Comparison of ENCODE assay signal across 22 mouse cellular contexts in the genomic region with DNA sequence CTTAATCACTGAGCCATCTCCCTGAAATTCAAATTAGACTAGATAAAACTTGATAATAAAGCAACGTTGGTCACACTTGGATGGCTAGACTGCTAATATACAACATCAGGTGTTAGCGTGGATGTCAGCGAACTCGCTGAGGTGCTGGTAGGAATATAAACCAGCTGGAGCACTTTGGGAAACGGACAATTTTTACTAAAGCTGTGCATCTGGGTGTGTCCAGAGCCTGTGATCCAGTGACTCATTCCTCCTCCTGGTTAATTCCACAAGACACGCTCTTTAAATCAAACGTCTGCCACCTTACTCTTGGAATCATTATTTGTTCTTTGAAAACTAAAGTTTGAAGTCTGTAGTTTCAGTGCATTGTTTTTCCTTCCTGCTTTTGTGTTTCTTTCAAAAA. TPM values are rescaled to one million over a fixed set of nuclear protein-coding genes. Genes with fewer than 3 reads are reported as not detected.
DNase-seq lines count a peak whose midpoint lies in the region; ATAC-seq and TF ChIP-seq lines count a peak whose summit lies in the region.
"Had no signal": no experiment of that assay in that cellular context is flagged by ENCODE, and none has a peak within 500 bp of the region (broad histone marks: within the 10 kb centered on the region; RNA-seq: fewer than 3 reads in every experiment).

No protein-coding gene starts in this region.

- H3K27ac ChIP-seq in layer of hippocampus, adult 2 months = peak overlapping the region; percentile 39; the same call in 1 of the 2 replicates
- peak overlapping the region; percentile 66 for H3K27ac ChIP-seq in olfactory bulb, adult 2 months (ENCODE audit: insufficient read depth, low read depth, low read length)
- H3K27ac ChIP-seq in midbrain, embryonic 10.5 days (replicated peaks) = no peak overlapping the region
- H3K27ac ChIP-seq: forebrain, embryonic 10.5 days; forebrain, embryonic 13.5 days; heart, embryonic 15.5 days; hindbrain, embryonic 14.5 days; hindbrain, postnatal 0 days had no signal

- H3K4me1 ChIP-seq in olfactory bulb, adult 2 months (ENCODE audit: control insufficient read depth, insufficient read depth, low read length) = peaks cover 19% of the 10 kb centered on the region
- H3K4me1 ChIP-seq in midbrain, embryonic 10.5 days = peaks cover 12% of the 10 kb centered on the region

- H3K4me3 ChIP-seq in layer of hippocampus, adult 2 months = no peak overlapping the region
- no peak overlapping the region for H3K4me3 ChIP-seq in olfactory bulb, adult 2 months (ENCODE audit: insufficient read depth, low read depth, low read length)
- H3K4me3 ChIP-seq in midbrain, embryonic 10.5 days = no peak overlapping the region
- H3K4me3 ChIP-seq: forebrain, embryonic 10.5 days; forebrain, embryonic 13.5 days; heart, embryonic 12.5 days; heart, embryonic 15.5 days had no signal

- H3K27me3 ChIP-seq in Patski = no peaks in the 10 kb centered on the region
- no peaks in the 10 kb centered on the region for H3K27me3 ChIP-seq in midbrain, embryonic 10.5 days (ENCODE audit: low read depth, poor library complexity, severe bottlenecking)
- H3K27me3 ChIP-seq: forebrain, embryonic 13.5 days; heart, embryonic 12.5 days; heart, embryonic 15.5 days had no signal

- in situ Hi-C loops in Patski (cut with MboI; ENCODE audit: low pct_unique_long_range_greater_than_20kb) = no loop called here

- peak; percentile 39 for ATAC-seq in Patski
- ATAC-seq: CD4-positive, CD25-positive, alpha-beta regulatory T cell, adult 4 months; forebrain, embryonic 13.5 days; forebrain, embryonic 16.5 days; hindbrain, postnatal 0 days; inflammation-experienced regulatory T-cells, adult 6 months had no signal

- H3K9me3 ChIP-seq in midbrain, embryonic 10.5 days (replicated peaks) = no peaks in the 10 kb centered on the region
- H3K9me3 ChIP-seq: forebrain, embryonic 10.5 days; forebrain, embryonic 13.5 days; heart, embryonic 12.5 days; heart, embryonic 15.5 days had no signal

- H3K36me3 ChIP-seq in midbrain, embryonic 10.5 days = no peaks in the 10 kb centered on the region; the same call in 1 of the 2 replicates
- H3K36me3 ChIP-seq: heart, embryonic 12.5 days; heart, embryonic 15.5 days had no signal

- POLR2A ChIA-PET in Patski (lab: Charles Lee) = no interaction called here

- 38% methylated on average over 7 of the region's 7 CpGs for WGBS in olfactory bulb, adult 2 months
- WGBS in midbrain, embryonic 10.5 days = 89% methylated on average over 7 of the region's 7 CpGs

- CTCF ChIA-PET in Patski (lab: Charles Lee) = interaction anchor here (1.1 kb wide), 1 partner anchor 9 kb away, joined by 3 read pairs; no protein-coding TSS in a partner anchor

- TF ChIP-seq CTCF in layer of hippocampus, adult 2 months (conservative IDR thresholded peaks at IDR 0.05) = no peak
- no peak for TF ChIP-seq CTCF in Patski (IDR thresholded peaks at IDR 0.05)
- no peak for TF ChIP-seq CTCF in olfactory bulb, adult 2 months (IDR thresholded peaks at IDR 0.05; ENCODE audit: insufficient read depth, low read depth, low read length)

- no peak for DNase-seq in layer of hippocampus, adult 2 months (ENCODE audit: low spot score in 2 of 2)
- DNase-seq in layer of hippocampus, postnatal 25 days (ENCODE audit: extremely low spot score in 1 of 2, low spot score in 1 of 2) = no peak
- DNase-seq in 3T3-L1 (ENCODE audit: low read depth, low spot score) (peak; percentile 30), Patski (ENCODE audit: low read depth, low spot score) (no peak)
- no peak for DNase-seq in adrenal gland, adult (ENCODE audit: inconsistent age in 2 of 2, low spot score in 1 of 2)
- DNase-seq in midbrain, embryonic 10.5 days (ENCODE audit: low spot score) = no peak
- DNase-seq: adrenal gland, adult 8-10 months; adrenal gland, postnatal 25 days; gastrocnemius, postnatal 25 days; heart, adult 18-20 months; heart, postnatal 10 days; heart, postnatal 4 days had no signal

- TF ChIP-seq POLR2A in olfactory bulb, adult 2 months (IDR thresholded peaks at IDR 0.05; ENCODE audit: insufficient read depth, low read depth, low read length) = no peak

RNA-seq across cellular contexts. Expression of a gene that starts 23.5 kb away (rescaled TPM):
- total RNA-seq in layer of hippocampus, adult 2 months (2021) = 100 to 1,000 TPM; 412 to 418 TPM
- 100 to 1,000 TPM; 394 to 449 TPM for total RNA-seq in layer of hippocampus, postnatal 25 days (2021)
- 12.8 TPM for polyA plus RNA-seq in Patski (2021)
- not detected in 2 replicates for polyA plus RNA-seq in olfactory bulb, adult 2 months (2012; ENCODE audit: insufficient read depth, insufficient read length, low replicate concordance, missing spikeins)
- 52.9 and 61.0 TPM in 2 replicates for polyA plus RNA-seq in midbrain, embryonic 10.5 days (2016; fragmentation: Nextera tagmentation; extraction: Ambion mirVana)

RNA-seq across cellular contexts. Expression of a gene that starts 23.7 kb away (rescaled TPM):
- total RNA-seq in layer of hippocampus, adult 2 months (2021) = 10 to 100 TPM; 67.1 to 73.9 TPM
- total RNA-seq in layer of hippocampus, postnatal 25 days (2021) = 10 to 100 TPM; 48.4 to 66.4 TPM
- polyA plus RNA-seq in Patski (2021) = 28.1 TPM
- polyA plus RNA-seq in olfactory bulb, adult 2 months (2012; ENCODE audit: insufficient read depth, insufficient read length, low replicate concordance, missing spikeins) = not detected in 2 replicates
- 34.1 and 34.8 TPM in 2 replicates for polyA plus RNA-seq in midbrain, embryonic 10.5 days (2016; fragmentation: Nextera tagmentation; extraction: Ambion mirVana)

Comparison
In these comparisons a context has a peak if more than half of its experiments do, and no peak if none do; other contexts are left out.
1. RNA of a gene that starts 23.5 kb away (polyA plus RNA-seq): 52.9 to 61.0 TPM in midbrain, embryonic 10.5 days and 12.8 TPM in Patski (single experiment); not detected in olfactory bulb, adult 2 months; every median in the first group is over 10 times any median in the second.